Mouse (Mus musculus) lung, embryonic 14.5 days (tissue): ENCODE measurements around the gene Hlx. TPM values are rescaled to one million over a fixed set of nuclear protein-coding genes. Genes with fewer than 3 reads are reported as not detected.

Experiments
- ATAC-seq: fragments of 200-750 bp; cut with Nextera tagmentation; 2 replicates; pipeline ENCODE4 v1.8.0; 2017; ENCODE audit warnings: mild to moderate bottlenecking, moderate TSS enrichment, moderate library complexity; ENCODE audit not compliant: insufficient read depth
- DNase-seq: peaks from one replicate; pipeline ENCODE4 v3.0.0-alpha.2; 2015
- H3K27ac ChIP-seq: fragments of 300-500 bp; sonication (generic); 2 replicates; pipeline ENCODE4 v1.5.1; 2014; ENCODE audit warnings: low read depth, mild to moderate bottlenecking, moderate library complexity
- H3K27me3 ChIP-seq: fragments of 300-500 bp; sonication (generic); 2 replicates; pipeline ENCODE4 v1.6.1; 2014; ENCODE audit warnings: low read length, control low read depth; ENCODE audit not compliant: insufficient read depth
- H3K36me3 ChIP-seq: fragments of 300-500 bp; sonication (generic); 2 replicates; pipeline ENCODE4 v1.6.1; 2014; ENCODE audit warnings: control low read depth; ENCODE audit not compliant: insufficient read depth
- H3K4me1 ChIP-seq: fragments of 300-500 bp; sonication (generic); 2 replicates; pipeline ENCODE4 v1.6.1; 2014; ENCODE audit warnings: antibody characterized with exemption, control low read depth; ENCODE audit not compliant: insufficient read depth
- H3K4me2 ChIP-seq: fragments of 300-500 bp; sonication (generic); 2 replicates; pipeline ENCODE4 v1.6.1; 2014; ENCODE audit warnings: mild to moderate bottlenecking
- H3K4me3 ChIP-seq: fragments of 300-500 bp; sonication (generic); 2 replicates; pipeline ENCODE4 v1.5.1; 2014; ENCODE audit warnings: low read depth, low read length
- H3K9ac ChIP-seq: fragments of 300-500 bp; sonication (generic); 2 replicates; pipeline ENCODE4 v1.6.1; 2014
- H3K9me3 ChIP-seq: fragments of 300-500 bp; sonication (generic); 2 replicates; pipeline ENCODE4 v1.6.1; 2016; ENCODE audit warnings: low read depth, low read length, control low read depth
- CTCF ChIP-seq: IDR thresholded peaks from 2 replicates; pipeline ENCODE4 v1.5.1; 2016; ENCODE audit warnings: antibody characterized with exemption, low read depth
- WGBS: fragments of 180-500 bp; shearing (Covaris S2); extraction: QIAGEN DNeasy Blood & Tissue Kit; methylation state at CpG from one replicate; pipeline ENCODE4 v1.1.7; 2014; 5-methylcytosine and 5-hydroxymethylcytosine counted together
- polyA plus RNA-seq: library from polyadenylated mRNA; unstranded; fragments of >200 nt; fragmentation: Nextera tagmentation; extraction: Ambion mirVana; gene quantifications from 2 replicates; pipeline ENCODE4 v1.2.1, GENCODE M21; 2014

Hlx gene
- polyA plus RNA-seq, 1 experiment from 2014 or later, result 28.2 TPM

DNA sequence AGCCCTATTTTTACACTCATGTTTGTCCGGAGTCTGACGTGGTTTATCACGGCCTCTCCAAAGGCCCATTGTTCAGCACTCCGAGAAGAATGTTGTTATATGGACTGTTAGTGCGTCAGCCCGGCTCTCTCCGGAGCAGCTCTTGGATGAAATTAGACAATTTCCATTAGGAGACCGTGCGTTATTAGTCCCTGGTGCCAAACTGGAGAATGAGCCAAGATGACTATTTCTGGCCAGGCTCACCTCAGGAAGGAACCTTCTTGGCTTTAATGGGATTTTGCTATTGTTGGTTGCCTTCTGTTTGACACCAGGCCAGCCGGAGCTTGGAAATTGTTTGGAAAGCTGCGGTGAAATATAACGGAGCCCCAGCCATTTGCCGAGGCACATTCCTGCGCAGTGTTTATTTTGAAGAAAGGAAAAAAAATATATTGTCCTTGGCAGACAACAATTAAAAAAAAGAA is 16.3 kb upstream of the Hlx start:
- H3K27me3 ChIP-seq, result no peaks in the 10 kb centered on the region
- WGBS, result 25% methylated on average over 14 of the region's 14 CpGs
- H3K4me1 ChIP-seq, result peaks cover 3% of the 10 kb centered on the region; the same call in 1 of the 2 replicates
- H3K27ac ChIP-seq, result 0 out of 2 replicates have a peak overlapping the region, but pooled peaks have one; percentile 36
- H3K4me2 ChIP-seq, result peak overlapping the region; percentile 40; the same call in 1 of the 2 replicates
- DNase-seq (peak; percentile 86), ATAC-seq (peak; percentile 68)
- no peak for TF ChIP-seq CTCF
- H3K36me3 ChIP-seq, result no peaks in the 10 kb centered on the region
- no peaks in the 10 kb centered on the region for H3K9me3 ChIP-seq
- no peak overlapping the region for H3K4me3 ChIP-seq
- no peak overlapping the region for H3K9ac ChIP-seq

DNA sequence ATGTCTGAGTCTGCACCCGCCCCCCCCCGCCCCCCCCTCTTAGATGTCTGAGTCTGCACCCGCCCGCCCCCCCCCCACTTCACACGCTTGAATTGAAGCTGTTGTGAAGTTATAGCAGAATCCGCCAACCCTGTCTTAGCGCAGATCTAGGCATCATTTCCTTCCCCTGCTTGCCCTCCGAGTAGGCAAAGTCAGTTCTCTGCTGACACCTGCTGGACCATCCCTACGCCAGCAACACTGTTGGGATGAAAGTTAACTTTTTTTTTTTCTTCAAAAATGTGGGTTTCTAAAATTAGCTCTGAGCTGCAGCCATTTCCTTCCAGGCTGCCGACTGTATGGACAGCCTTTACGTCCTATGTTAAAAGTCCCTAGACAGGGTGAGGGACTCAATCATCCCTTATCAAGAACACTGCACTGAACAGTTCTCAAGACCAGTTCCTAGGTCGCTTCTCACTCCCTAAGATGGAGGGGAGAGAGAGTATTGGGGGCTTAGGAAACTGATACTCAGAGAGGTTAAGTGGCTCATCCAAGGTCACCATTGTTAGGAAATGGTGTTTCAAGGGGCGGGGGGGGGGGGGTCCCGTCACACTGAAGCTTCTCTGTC is 5.6 kb upstream of the Hlx start:
- Histone ChIP-seq H3K4me1 (0 out of 2 replicates have a peak, but pooled peaks cover 3% of the 10 kb centered on the region), H3K9me3 (no peaks in the 10 kb centered on the region), H3K9ac (no peak overlapping the region), H3K36me3 (no peaks in the 10 kb centered on the region), H3K27me3 (peaks cover 47% of the 10 kb centered on the region), H3K27ac (no peak overlapping the region), H3K4me3 (no peak overlapping the region), H3K4me2 (peak overlapping the region; percentile 19)
- WGBS, result 1% methylated on average over 14 of the region's 14 CpGs
- peak; percentile 91 for DNase-seq
- peak; percentile 89 for TF ChIP-seq CTCF
- peak; percentile 42; the same call in 1 of the 2 replicates for ATAC-seq

DNA sequence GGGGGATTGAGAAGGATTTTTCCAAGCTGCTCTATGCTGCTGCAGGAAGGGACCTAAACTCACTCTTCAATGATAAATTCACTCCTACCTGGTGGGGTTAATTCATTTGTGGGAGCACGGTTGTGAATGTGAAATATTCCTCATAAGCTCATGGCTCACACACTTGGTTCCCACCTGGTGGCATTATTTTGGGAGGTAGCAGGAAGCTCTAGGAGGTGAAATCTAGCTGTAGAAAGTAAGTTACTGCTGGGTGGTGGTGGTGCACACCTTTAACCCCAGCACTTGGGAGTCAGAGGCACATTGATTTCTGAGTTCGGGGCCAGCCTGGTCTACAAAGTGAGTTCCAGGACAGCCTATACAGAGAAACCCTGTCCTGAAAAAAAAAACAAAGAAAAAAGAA is 4.8 kb upstream of the Hlx start:
- no peak overlapping the region for H3K4me3 ChIP-seq
- H3K9ac ChIP-seq, result no peak overlapping the region
- H3K9me3 ChIP-seq, result no peaks in the 10 kb centered on the region
- no peaks in the 10 kb centered on the region for H3K36me3 ChIP-seq
- peaks cover 53% of the 10 kb centered on the region for H3K27me3 ChIP-seq
- no peak overlapping the region for H3K27ac ChIP-seq
- TF ChIP-seq CTCF, result no peak
- H3K4me2 ChIP-seq, result no peak overlapping the region
- no peak for ATAC-seq
- H3K4me1 ChIP-seq, result 0 out of 2 replicates have a peak, but pooled peaks cover 3% of the 10 kb centered on the region
- no peak for DNase-seq
- 41% methylated on average over 2 of the region's 2 CpGs for WGBS

DNA sequence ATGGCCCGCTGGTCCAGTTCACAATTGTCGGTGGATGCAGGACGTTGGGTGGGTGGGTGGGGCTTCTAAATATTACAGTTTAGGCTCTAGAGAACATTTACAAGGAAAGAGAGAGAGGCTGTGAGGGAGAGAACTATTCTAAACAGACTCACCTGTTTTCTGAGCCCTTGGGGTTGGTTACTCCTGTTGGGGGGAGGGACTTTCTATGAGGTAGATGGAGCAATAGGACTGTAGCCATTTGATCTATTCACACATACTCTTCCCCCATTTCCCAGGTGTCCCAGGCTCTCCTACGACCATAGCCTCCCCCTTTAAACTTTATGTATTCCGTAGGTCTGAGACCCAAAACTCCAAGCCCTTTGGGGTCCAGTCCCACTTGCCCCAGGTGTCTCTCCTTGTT is 3.8 kb upstream of the Hlx start:
- no peak for DNase-seq
- Histone ChIP-seq H3K9me3 (no peaks in the 10 kb centered on the region), H3K27ac (no peak overlapping the region), H3K4me3 (no peak overlapping the region), H3K27me3 (peaks cover 55% of the 10 kb centered on the region), H3K9ac (no peak overlapping the region), H3K4me1 (0 out of 2 replicates have a peak, but pooled peaks cover 3% of the 10 kb centered on the region), H3K4me2 (no peak overlapping the region), H3K36me3 (no peaks in the 10 kb centered on the region)
- no peak for TF ChIP-seq CTCF
- no peak for ATAC-seq
- 40% methylated on average over 5 of the region's 5 CpGs for WGBS

- H3K9me3 ChIP-seq, result no peaks in the 10 kb centered on the region
- 0 out of 2 replicates have a peak, but pooled peaks cover 3% of the 10 kb centered on the region for H3K4me1 ChIP-seq
- DNase-seq, result peak; percentile 64
- H3K27ac ChIP-seq, result no peak overlapping the region
- ATAC-seq, result no peak
- H3K4me2 ChIP-seq, result peak overlapping the region; percentile 79; the same call in 1 of the 2 replicates
- no peaks in the 10 kb centered on the region for H3K36me3 ChIP-seq
- H3K27me3 ChIP-seq, result peaks cover 58% of the 10 kb centered on the region
- no peak overlapping the region for H3K9ac ChIP-seq
- 25% methylated on average over 25 of the region's 25 CpGs for WGBS
- TF ChIP-seq CTCF, result no peak
- no peak overlapping the region for H3K4me3 ChIP-seq
Measured at GRCm38 (mm10) chr1:184734991-184735920, 2.8 kb upstream of the Hlx start.

GRCm38 (mm10) chr1:184734067-184734830 is 1.8 kb upstream of the Hlx start:
- 6% methylated on average over 27 of the region's 27 CpGs for WGBS
- H3K4me3 ChIP-seq, result peak overlapping the region; percentile 76
- no peak overlapping the region for H3K27ac ChIP-seq

More at GRCm38 (mm10) chr1:184734067-184734830, 1.8 kb upstream of the Hlx start:
- no peak overlapping the region; the same call in 1 of the 2 replicates for H3K9ac ChIP-seq
- DNase-seq (peak; percentile 53), ATAC-seq (no peak)
- 0 out of 2 replicates have a peak, but pooled peaks cover 3% of the 10 kb centered on the region for H3K4me1 ChIP-seq
- TF ChIP-seq CTCF, result no peak
- H3K36me3 ChIP-seq, result 0 out of 2 replicates have a peak, but pooled peaks cover 6% of the 10 kb centered on the region
- peaks cover 64% of the 10 kb centered on the region for H3K27me3 ChIP-seq
- H3K4me2 ChIP-seq, result peak overlapping the region; percentile 79
- no peaks in the 10 kb centered on the region for H3K9me3 ChIP-seq
